Mouse (Mus musculus): ENCODE measurements at regions not wholly inside any gene's neighbourhood (a gene's known extent, or its start where the extent isn't known, plus 50 kb on each side); places are given as distances from the start of the nearest gene placed in this dataset.

GRCm38 (mm10) chr3:133748756-133749737, 204.1 kb upstream of the Tet2 start:
- in situ Hi-C loops (cut with MboI; ENCODE audit: unreplicated experiment in 2 of 2), result no loop called here

GRCm38 (mm10) chr3:133750061-133750460, 205.1 kb upstream of the Tet2 start:
- in situ Hi-C loops (cut with MboI; ENCODE audit: unreplicated experiment in 2 of 2), result no loop called here

GRCm38 (mm10) chr3:133750606-133751005, 205.7 kb upstream of the Tet2 start:
- in situ Hi-C loops (cut with MboI; ENCODE audit: unreplicated experiment in 2 of 2), result no loop called here

- in situ Hi-C loops (cut with MboI; ENCODE audit: unreplicated experiment in 2 of 2), result no loop called here
Measured at GRCm38 (mm10) chr3:133751011-133751410, 206.1 kb upstream of the Tet2 start.

GRCm38 (mm10) chr3:133751565-133751964, 206.6 kb upstream of the Tet2 start:
- in situ Hi-C loops (cut with MboI; ENCODE audit: unreplicated experiment in 2 of 2), result no loop called here

GRCm38 (mm10) chr3:133753041-133753440, 208.1 kb upstream of the Tet2 start:
- in situ Hi-C loops (cut with MboI; ENCODE audit: unreplicated experiment in 2 of 2), result no loop called here

GRCm38 (mm10) chr3:133754006-133754910, 209.3 kb upstream of the Tet2 start:
- in situ Hi-C loops (cut with MboI; ENCODE audit: unreplicated experiment in 2 of 2), result no loop called here

- in situ Hi-C loops (cut with MboI; ENCODE audit: unreplicated experiment in 2 of 2), result no loop called here
Measured at GRCm38 (mm10) chr3:133754911-133755259, 209.9 kb upstream of the Tet2 start.

- in situ Hi-C loops (cut with MboI; ENCODE audit: unreplicated experiment in 2 of 2), result no loop called here
Measured at GRCm38 (mm10) chr3:133757756-133758420, 212.9 kb upstream of the Tet2 start.

- in situ Hi-C loops (cut with MboI; ENCODE audit: unreplicated experiment in 2 of 2), result no loop called here
Measured at GRCm38 (mm10) chr3:133758421-133758820, 213.5 kb upstream of the Tet2 start.

- in situ Hi-C loops (cut with MboI; ENCODE audit: unreplicated experiment in 2 of 2), result no loop called here
Measured at GRCm38 (mm10) chr3:133759611-133760010, 214.7 kb upstream of the Tet2 start.

- in situ Hi-C loops (cut with MboI; ENCODE audit: unreplicated experiment in 2 of 2), result no loop called here
Measured at GRCm38 (mm10) chr3:133760221-133760620, 215.3 kb upstream of the Tet2 start.

GRCm38 (mm10) chr3:133763721-133764120, 218.8 kb upstream of the Tet2 start:
- in situ Hi-C loops (cut with MboI; ENCODE audit: unreplicated experiment in 2 of 2), result no loop called here

GRCm38 (mm10) chr3:133773490-133773889, 228.6 kb upstream of the Tet2 start:
- in situ Hi-C loops (cut with MboI; ENCODE audit: unreplicated experiment in 2 of 2), result no loop called here

GRCm38 (mm10) chr3:133774229-133774628, 229.3 kb upstream of the Tet2 start:
- in situ Hi-C loops (cut with MboI; ENCODE audit: unreplicated experiment in 2 of 2), result no loop called here

GRCm38 (mm10) chr3:133776013-133776412, 231.1 kb upstream of the Tet2 start:
- in situ Hi-C loops (cut with MboI; ENCODE audit: unreplicated experiment in 2 of 2), result no loop called here

- in situ Hi-C loops (cut with MboI; ENCODE audit: unreplicated experiment in 2 of 2), result no loop called here
Measured at GRCm38 (mm10) chr3:133779161-133779789, 234.3 kb upstream of the Tet2 start.

GRCm38 (mm10) chr3:133783060-133783459, 238.1 kb upstream of the Tet2 start:
- in situ Hi-C loops (cut with MboI; ENCODE audit: unreplicated experiment in 2 of 2), result no loop called here

GRCm38 (mm10) chr3:133791361-133791760, 246.4 kb upstream of the Tet2 start:
- in situ Hi-C loops (cut with MboI; ENCODE audit: unreplicated experiment in 2 of 2), result no loop called here

GRCm38 (mm10) chr3:133809007-133809552, 264.1 kb upstream of the Tet2 start:
- in situ Hi-C loops (cut with MboI; ENCODE audit: unreplicated experiment in 2 of 2), result loop anchor here in 1 of 2 experiments (25.0 kb wide), 2 partner anchors 472 to 722 kb away; partner anchors contain the start of genes Gstcd and Ints12

All from v-Abl transformed pro-B cells (cell line).